Mouse (Mus musculus) neural tube, embryonic 15.5 days (tissue): ENCODE measurements around the gene Dnaja3. TPM values are rescaled to one million over a fixed set of nuclear protein-coding genes. Genes with fewer than 3 reads are reported as not detected.

Source experiments
- ATAC-seq: fragments of 200-750 bp; cut with Nextera tagmentation; 2 replicates; pipeline ENCODE4 v1.8.0; 2017; ENCODE audit warnings: mild to moderate bottlenecking, moderate TSS enrichment, moderate library complexity; ENCODE audit not compliant: low FRiP score
- H3K27ac ChIP-seq: fragments of 300-500 bp; sonication (generic); replicated peaks from 2 replicates; pipeline ENCODE4 v1.5.1; 2015; ENCODE audit warnings: mild to moderate bottlenecking, inconsistent platforms
- H3K27me3 ChIP-seq: fragments of 300-500 bp; sonication (generic); replicated peaks from 2 replicates; pipeline ENCODE4 v1.6.1; 2015; ENCODE audit warnings: inconsistent platforms
- H3K36me3 ChIP-seq: fragments of 300-500 bp; sonication (generic); 2 replicates; pipeline ENCODE4 v1.6.1; 2015; ENCODE audit warnings: inconsistent platforms
- H3K4me1 ChIP-seq: fragments of 300-500 bp; sonication (generic); 2 replicates; pipeline ENCODE4 v1.6.1; 2015; ENCODE audit warnings: inconsistent platforms
- H3K4me2 ChIP-seq: fragments of 300-500 bp; sonication (generic); 2 replicates; pipeline ENCODE4 v1.6.1; 2015; ENCODE audit warnings: inconsistent platforms, mild to moderate bottlenecking, moderate library complexity
- H3K4me3 ChIP-seq: fragments of 300-500 bp; sonication (generic); replicated peaks from 2 replicates; pipeline ENCODE4 v1.5.1; 2015; ENCODE audit warnings: mild to moderate bottlenecking, inconsistent platforms
- H3K9ac ChIP-seq: fragments of 300-500 bp; sonication (generic); replicated peaks from 2 replicates; pipeline ENCODE4 v1.6.1; 2015; ENCODE audit warnings: mild to moderate bottlenecking, inconsistent platforms
- H3K9me3 ChIP-seq: fragments of 300-500 bp; sonication (generic); replicated peaks from 2 replicates; pipeline ENCODE4 v1.6.1; 2016; ENCODE audit warnings: inconsistent platforms
- WGBS: fragments of 180-500 bp; shearing (Covaris S2); methylation state at CpG from one replicate; pipeline ENCODE4 v1.1.7; 2015; ENCODE audit warnings: mixed read lengths; 5-methylcytosine and 5-hydroxymethylcytosine counted together
- polyA plus RNA-seq: library from polyadenylated mRNA; unstranded; fragments of >200 nt; fragmentation: Nextera tagmentation; extraction: Ambion mirVana; gene quantifications from 2 replicates; pipeline ENCODE4 v1.2.1, GENCODE M21; 2015

Gene Dnaja3
- polyA plus RNA-seq, 1 experiment from 2014 or later: 68.6 TPM

DNA sequence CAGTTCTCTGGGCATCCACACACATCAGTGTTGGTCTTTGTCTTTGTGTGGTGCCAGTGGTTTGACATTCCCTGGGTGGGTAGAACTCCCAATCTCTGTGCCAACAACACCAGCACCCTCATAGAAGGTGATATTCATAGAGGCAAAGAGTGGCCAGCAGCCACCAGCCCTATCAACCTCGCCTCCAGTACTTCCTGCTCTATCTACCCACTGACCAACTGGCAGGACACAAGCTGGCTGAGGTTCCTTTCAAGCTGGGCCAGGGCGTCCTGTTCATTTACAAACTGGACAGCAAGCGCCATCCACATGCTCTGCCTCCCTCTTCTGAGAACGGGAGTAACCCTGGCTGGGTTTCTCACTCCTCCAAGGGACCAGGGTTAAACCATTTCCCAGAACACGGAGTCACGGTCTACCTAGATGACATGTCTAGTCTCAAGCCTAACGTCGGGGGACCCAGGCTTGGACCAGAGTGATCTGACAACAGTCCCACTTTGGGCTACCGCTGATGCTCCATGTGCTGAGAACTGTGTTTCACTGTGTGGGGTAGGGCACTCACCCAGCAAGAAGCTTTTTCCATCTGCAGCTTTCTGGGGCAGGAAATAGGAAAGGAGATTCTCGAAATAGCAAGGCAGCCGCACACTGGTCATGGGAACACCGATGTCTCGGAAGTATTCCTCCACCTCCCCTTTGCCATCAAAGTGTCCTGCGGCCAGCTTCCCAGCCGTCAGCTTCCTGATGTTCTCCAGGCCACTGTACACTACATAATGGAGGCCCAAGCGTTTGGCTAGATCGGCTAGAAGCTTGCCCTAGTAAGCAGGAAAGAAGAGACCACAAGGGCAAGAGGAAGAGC lies 74.3 kb downstream of the Dnaja3 start:
- Histone ChIP-seq H3K27me3 (no peaks in the 10 kb centered on the region), H3K4me1 (peaks cover 8% of the 10 kb centered on the region), H3K4me3 (no peak overlapping the region), H3K36me3 (peaks cover 37% of the 10 kb centered on the region), H3K4me2 (no peak overlapping the region), H3K9me3 (no peaks in the 10 kb centered on the region), H3K27ac (no peak overlapping the region), H3K9ac (no peak overlapping the region)
- 95% methylated on average over 17 of the region's 17 CpGs for WGBS
- ATAC-seq: no peak

DNA sequence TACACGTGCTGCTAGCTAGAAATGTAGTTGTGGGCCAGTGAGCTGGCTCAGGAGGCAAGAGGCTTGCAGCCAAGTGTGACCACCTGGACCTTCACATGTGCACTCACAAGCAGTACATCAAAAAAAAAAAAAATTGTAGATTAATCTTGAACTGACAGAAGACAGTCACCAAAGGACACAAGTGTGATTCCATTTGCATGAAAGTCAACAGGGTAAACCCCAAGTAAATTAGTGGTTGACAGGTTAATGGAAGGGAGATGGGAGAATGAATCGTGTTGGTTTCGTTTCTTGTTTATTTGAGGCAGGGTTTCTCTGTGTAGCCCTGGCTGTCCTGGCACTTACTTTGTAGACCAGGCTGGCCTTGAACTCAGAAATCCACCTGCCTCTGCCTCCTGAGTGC lies 78.1 kb downstream of the Dnaja3 start:
- H3K27me3 ChIP-seq: no peaks in the 10 kb centered on the region

DNA sequence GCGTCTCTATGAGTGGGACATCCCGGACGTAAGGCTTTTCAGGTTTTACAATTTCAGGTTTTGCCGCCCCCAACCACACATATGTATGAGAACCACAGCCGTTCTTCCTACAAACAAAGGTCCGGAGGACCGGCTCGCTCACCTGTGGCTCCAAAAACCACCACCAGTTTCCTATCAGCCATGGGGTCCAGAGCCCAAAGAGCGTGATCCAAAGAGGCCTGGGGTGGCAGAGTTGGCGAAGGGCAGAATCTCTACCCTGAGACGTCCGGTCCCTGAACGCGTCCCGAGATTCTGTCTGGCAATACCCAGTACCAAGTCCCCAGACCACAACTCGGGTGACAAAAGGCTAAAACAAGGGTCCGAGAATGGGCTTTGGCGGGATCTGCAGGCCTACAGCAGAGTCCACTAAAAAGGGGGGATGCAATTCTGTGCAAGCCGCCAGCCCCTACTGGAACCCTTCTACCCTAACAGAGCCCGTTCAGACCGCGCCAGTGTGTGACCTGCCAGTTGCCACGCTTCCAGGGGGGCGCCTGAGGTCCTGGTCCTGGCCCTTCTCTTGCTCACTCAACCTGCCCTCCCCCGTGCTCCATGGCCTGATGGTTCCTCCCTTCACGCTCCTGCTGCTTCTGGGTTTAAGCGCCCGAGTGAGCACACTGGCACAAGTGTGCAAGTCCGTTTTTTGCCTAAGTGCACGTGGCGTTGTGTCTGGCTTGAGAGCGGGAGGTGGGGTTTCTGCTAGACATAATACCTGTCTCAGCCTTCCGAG lies 79.1 kb downstream of the Dnaja3 start, which contains the start of gene Nmral1:
Nmral1 (minus strand) TSS at position 604 of the 766 bp plus-strand sequence.
- ATAC-seq: peak; percentile 92
- peaks cover 14% of the 10 kb centered on the region for H3K4me1 ChIP-seq
- H3K36me3 ChIP-seq: peaks cover 21% of the 10 kb centered on the region
- peak within 1 kb of the TSS; percentile 89 for H3K4me2 ChIP-seq
- H3K4me3 ChIP-seq: peak within 1 kb of the TSS; percentile 68
- WGBS: 11% methylated on average over 33 of the region's 33 CpGs
- H3K9ac ChIP-seq: peak within 1 kb of the TSS; percentile 67
- H3K9me3 ChIP-seq: no peaks in the 10 kb centered on the region
- no peaks in the 10 kb centered on the region for H3K27me3 ChIP-seq
- H3K27ac ChIP-seq: peak within 1 kb of the TSS; percentile 89

More for the DNA sequence above, 78.1 kb downstream of the Dnaja3 start:
- Histone ChIP-seq H3K27ac (no peak overlapping the region), H3K9me3 (no peaks in the 10 kb centered on the region), H3K4me1 (peaks cover 14% of the 10 kb centered on the region), H3K4me3 (peak overlapping the region; percentile 68), H3K36me3 (peaks cover 28% of the 10 kb centered on the region), H3K4me2 (peak overlapping the region; percentile 89), H3K9ac (no peak overlapping the region)
- ATAC-seq: no peak
- 35% methylated on average over 3 of the region's 3 CpGs for WGBS

DNA sequence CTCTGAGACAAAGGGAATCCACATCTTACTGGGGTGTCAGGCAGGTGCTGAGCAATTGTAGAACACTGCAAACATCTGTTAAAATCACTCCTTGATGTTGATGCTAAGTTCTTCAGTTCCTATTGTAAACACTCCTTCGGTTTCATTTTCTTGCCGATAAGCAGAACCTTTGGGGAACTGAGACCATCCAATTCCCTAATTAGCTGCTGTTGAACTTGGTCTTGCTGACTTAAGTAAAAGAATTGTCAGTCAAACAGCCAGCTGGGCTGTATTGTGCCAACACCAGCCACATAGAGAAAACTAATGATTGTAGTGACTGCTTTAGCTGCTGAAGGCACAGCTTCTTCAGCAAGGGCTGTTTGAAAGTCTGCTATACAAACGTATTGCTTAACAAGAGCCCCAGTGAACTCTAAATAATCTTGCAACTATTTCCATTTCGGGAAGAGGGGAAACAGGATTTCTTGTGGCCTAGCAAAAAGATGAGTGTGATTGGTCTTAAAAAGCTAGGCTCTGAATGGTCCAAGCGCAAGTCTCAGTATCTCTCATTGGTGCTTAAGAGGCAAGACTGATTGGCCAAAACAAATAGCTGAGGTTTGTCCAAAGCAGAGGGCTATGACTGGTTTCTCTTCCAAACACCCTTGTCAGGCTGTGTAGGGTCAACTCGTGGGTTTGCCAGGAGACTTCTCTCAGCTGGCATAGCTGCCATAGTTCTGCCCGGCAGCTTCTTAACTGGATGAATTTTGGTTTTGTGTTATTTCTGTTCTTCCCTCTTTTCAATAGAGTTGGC lies 82.5 kb downstream of the Dnaja3 start:
- Histone ChIP-seq H3K4me2 (no peak overlapping the region), H3K4me1 (peaks cover 22% of the 10 kb centered on the region), H3K27ac (no peak overlapping the region), H3K4me3 (no peak overlapping the region), H3K9me3 (no peaks in the 10 kb centered on the region), H3K27me3 (no peaks in the 10 kb centered on the region), H3K36me3 (no peaks in the 10 kb centered on the region), H3K9ac (no peak overlapping the region)
- 84% methylated on average over 7 of the region's 7 CpGs for WGBS
- ATAC-seq: no peak

DNA sequence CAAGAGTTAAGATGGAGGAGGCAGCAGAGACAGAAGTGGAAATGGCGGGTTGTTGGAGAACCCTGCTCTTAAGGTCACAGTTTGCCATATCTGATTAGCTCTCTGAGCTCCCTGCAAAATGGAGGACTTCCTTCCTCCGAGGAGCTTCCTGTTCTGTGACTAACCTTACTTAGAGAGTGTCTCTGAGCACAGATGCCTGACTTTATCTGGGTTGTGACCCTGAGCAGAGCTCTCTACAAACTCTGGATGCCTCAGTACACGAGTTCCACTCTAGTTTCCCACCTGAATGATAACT lies 83.1 kb downstream of the Dnaja3 start:
- H3K9ac ChIP-seq: no peak overlapping the region
- no peak overlapping the region for H3K27ac ChIP-seq
- no peak overlapping the region for H3K4me2 ChIP-seq
- WGBS: 74% methylated on average over 3 of the region's 3 CpGs
- H3K9me3 ChIP-seq: no peaks in the 10 kb centered on the region
- peaks cover 22% of the 10 kb centered on the region for H3K4me1 ChIP-seq
- no peaks in the 10 kb centered on the region for H3K27me3 ChIP-seq
- no peak for ATAC-seq
- H3K36me3 ChIP-seq: no peaks in the 10 kb centered on the region
- no peak overlapping the region for H3K4me3 ChIP-seq

DNA sequence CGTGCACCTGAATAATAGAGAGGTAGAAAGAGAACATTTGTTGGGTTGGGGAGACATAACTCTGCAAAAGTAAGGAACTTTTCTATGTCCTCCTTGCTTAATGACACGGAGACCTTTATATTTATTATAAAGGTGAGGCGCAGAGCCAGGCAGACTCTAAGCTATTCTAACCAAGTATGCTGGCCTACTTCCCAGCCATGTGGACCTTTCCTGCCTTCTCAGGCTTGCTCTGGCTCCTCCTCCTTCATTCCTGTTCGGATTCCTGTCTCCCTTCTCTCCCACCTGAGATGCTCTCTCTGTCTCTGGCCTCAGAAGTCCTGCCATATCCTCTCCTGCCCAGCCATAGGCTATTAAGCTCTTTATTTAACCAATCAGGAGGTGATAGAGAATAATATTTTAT lies 85.5 kb downstream of the Dnaja3 start:
- ATAC-seq: no peak
- Histone ChIP-seq H3K36me3 (no peaks in the 10 kb centered on the region), H3K27me3 (no peaks in the 10 kb centered on the region), H3K4me3 (no peak overlapping the region), H3K27ac (no peak overlapping the region), H3K4me1 (peaks cover 16% of the 10 kb centered on the region), H3K9me3 (no peaks in the 10 kb centered on the region), H3K9ac (no peak overlapping the region), H3K4me2 (no peak overlapping the region)
- 74% methylated on average over 4 of the region's 4 CpGs for WGBS

DNA sequence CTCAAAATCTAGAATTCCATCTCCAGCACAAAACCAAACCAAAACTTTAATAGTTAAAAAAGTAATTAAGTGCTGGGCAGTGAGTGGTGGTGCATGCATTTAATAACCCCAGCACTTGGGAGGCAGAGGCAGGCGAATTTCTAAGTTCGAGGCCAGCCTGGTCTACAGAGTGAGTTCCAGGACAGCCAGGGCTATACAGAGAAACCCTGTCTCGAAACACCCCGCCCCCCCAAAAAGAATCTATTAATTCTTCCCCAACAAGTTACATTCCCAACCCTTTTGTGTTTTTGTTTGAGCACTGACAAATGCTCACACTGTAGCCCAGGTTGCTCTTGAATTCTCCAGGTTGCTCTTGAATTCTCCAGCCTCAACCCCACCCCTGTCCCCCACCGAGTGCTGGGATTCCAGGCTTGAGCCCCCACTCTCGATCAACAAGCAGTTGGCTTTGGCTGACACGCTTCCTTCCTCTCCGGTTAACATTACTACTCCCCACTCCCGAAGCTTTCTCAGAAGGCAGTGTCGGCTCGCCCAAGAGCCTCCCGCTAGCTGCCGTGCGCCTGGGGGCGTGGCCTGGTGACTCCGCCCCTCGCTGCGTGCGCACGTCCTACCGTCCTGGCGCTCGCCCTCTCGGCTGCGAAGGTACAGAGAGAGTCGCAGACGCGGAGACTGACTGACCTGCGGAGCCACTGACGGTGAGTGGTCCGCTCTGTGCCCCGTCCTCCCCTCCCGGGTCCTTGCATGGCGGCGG lies 86.2 kb downstream of the Dnaja3 start, which contains the start of gene Hmox2:
Hmox2 (plus strand) TSS at position 582 of the 748 bp plus-strand sequence.
- H3K27ac ChIP-seq: peak within 1 kb of the TSS; percentile 79

DNA sequence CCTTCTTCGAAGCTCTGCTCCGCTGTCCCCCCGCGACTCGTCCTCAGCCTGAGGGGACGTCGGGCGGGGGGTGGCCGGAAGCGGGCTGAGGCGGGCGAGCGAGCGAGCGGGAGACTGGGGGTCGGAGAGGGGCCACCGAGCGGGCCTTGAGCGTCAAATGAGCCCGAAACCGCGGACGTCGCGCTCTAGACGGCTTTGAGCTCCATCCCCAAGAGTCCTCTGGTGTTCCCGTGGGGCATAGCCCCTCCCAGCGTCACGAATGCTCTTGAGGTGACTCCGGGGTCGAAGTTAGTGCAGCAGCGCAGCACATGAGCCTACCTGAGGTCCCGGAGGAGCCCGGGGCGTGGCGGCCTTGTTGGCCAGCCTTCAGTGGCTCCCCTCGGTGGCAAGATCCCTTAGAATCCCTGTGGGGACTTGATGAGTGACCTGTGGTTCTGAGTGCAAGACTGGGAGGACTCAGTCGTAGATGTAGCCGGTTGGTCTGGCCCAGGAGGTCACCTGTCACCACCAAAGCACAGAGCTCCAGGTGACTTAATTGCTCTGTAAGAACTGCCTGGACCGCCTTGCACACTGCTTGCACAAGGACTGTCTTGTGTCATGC lies 86.8 kb downstream of the Dnaja3 start:
- H3K9me3 ChIP-seq: no peaks in the 10 kb centered on the region
- H3K4me1 ChIP-seq: peaks cover 19% of the 10 kb centered on the region
- H3K9ac ChIP-seq: peak overlapping the region; percentile 75
- no peaks in the 10 kb centered on the region for H3K27me3 ChIP-seq
- ATAC-seq: peak; percentile 70
- H3K27ac ChIP-seq: peak overlapping the region; percentile 79
- H3K4me2 ChIP-seq: peak overlapping the region; percentile 77
- no peaks in the 10 kb centered on the region for H3K36me3 ChIP-seq
- 1% methylated on average over 40 of the region's 40 CpGs for WGBS
- peak overlapping the region; percentile 79 for H3K4me3 ChIP-seq

More for the DNA sequence above, 86.2 kb downstream of the Dnaja3 start, which contains the start of gene Hmox2:
- H3K9ac ChIP-seq: peak within 1 kb of the TSS; percentile 75
- peak within 1 kb of the TSS; percentile 79 for H3K4me3 ChIP-seq
- ATAC-seq: peak; percentile 95
- H3K9me3 ChIP-seq: no peaks in the 10 kb centered on the region
- no peaks in the 10 kb centered on the region for H3K36me3 ChIP-seq
- H3K4me1 ChIP-seq: peaks cover 19% of the 10 kb centered on the region
- H3K4me2 ChIP-seq: peak within 1 kb of the TSS; percentile 77
- 6% methylated on average over 35 of the region's 35 CpGs for WGBS
- H3K27me3 ChIP-seq: no peaks in the 10 kb centered on the region

DNA sequence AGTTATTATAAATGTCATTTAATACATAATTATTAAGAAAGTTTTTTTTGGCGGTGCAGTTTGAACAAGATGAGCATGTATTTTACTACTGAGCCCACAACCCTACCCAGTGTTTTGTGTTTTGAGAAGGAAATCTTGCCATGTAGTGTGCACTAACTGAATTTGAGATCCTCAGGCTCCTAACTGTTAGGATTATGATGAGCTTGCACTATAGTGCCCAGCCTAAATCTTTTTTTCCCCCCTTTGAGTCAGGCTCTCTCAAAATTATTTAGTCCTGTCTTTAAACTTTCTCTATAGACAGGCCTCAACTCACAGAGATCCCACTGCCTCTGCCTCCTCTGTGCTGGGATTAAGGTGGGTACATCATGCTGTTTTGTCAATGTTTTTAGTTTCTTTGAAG lies 87.7 kb downstream of the Dnaja3 start:
- Histone ChIP-seq H3K4me3 (no peak overlapping the region), H3K27ac (no peak overlapping the region)
- 90% methylated on average over 1 of the region's 1 CpGs for WGBS

DNA sequence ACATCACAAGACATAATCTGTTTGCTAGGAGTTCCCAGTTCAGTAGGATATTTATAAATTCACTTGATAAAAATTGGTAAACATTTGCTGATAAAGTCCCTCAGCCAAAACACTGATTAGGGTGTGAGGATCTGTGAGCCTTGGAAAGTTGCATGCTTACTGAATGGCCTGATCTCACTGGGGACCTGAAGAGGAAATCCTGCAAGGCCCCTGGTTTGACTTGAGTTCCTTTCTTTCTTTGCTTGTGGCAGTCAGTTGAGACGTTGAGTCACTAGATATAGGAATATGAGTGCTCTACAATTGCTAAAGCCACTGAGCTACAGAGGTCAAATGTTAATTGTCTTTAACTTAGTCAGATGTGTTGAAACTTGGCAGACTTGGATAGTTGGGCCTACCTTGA lies 88.2 kb downstream of the Dnaja3 start:
- H3K36me3 ChIP-seq: no peaks in the 10 kb centered on the region
- ATAC-seq: no peak
- no peak overlapping the region for H3K27ac ChIP-seq
- no peak overlapping the region for H3K4me2 ChIP-seq
- no peak overlapping the region for H3K4me3 ChIP-seq
- peaks cover 19% of the 10 kb centered on the region for H3K4me1 ChIP-seq
- no peaks in the 10 kb centered on the region for H3K27me3 ChIP-seq
- no peak overlapping the region for H3K9ac ChIP-seq
- H3K9me3 ChIP-seq: no peaks in the 10 kb centered on the region
- WGBS: 50% methylated on average over 1 of the region's 1 CpGs

More for the DNA sequence above, 87.7 kb downstream of the Dnaja3 start:
- no peak for ATAC-seq
- peak overlapping the region; percentile 77 for H3K4me2 ChIP-seq
- H3K9me3 ChIP-seq: no peaks in the 10 kb centered on the region
- H3K4me1 ChIP-seq: peaks cover 19% of the 10 kb centered on the region
- no peaks in the 10 kb centered on the region for H3K36me3 ChIP-seq
- no peaks in the 10 kb centered on the region for H3K27me3 ChIP-seq
- no peak overlapping the region for H3K9ac ChIP-seq
